Mouse (Mus musculus) stomach, postnatal 0 days (tissue): Measurements from ENCODE around the gene Tpgs1.

ENCODE experiments used
- CTCF ChIP-seq: IDR thresholded peaks from 2 replicates; pipeline ENCODE4 v1.5.1; 2016; ENCODE audit warnings: antibody characterized with exemption, low read depth, mild to moderate bottlenecking, moderate library complexity
- EP300 ChIP-seq: optimal IDR thresholded peaks from 2 replicates; pipeline ENCODE3; 2016; ENCODE audit warnings: antibody characterized with exemption

DNA sequence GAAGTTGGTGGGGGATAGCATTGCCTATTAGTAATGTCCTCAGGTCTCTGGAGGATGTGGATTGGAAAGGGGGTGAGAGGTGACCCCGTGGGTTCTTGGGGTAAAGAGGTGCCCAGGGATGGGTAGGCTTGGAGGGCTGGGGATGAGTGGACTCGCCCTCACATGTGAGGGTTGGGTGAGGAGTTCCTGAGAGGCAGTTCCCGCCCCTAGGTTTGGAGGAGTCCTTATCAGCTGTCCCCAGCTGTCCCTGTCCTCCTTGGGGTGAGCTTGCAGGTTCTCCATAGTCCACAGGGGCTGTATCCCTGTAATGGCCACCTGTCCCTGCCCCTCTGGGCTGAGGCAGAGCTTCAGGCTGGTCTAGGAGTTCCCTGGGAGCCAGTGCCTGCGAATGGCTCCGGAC is 36.8 kb downstream of the Tpgs1 start:
- TF ChIP-seq CTCF, result no peak
- no peak for TF ChIP-seq EP300
